Mouse (Mus musculus) ES-Bruce4 (cell line): ENCODE data around the gene Hap1.

ENCODE experiments used
- CTCF ChIP-seq: IDR thresholded peaks from one replicate; pipeline ENCODE4 v1.8.1; 2011; ENCODE audit warnings: low read depth, low read length
- EP300 ChIP-seq: IDR thresholded peaks from 2 replicates; pipeline ENCODE4 v1.6.1; 2011; ENCODE audit warnings: low read depth, low read length; ENCODE audit not compliant: insufficient read depth
- POLR2A ChIP-seq: IDR thresholded peaks from one replicate; pipeline ENCODE4 v1.8.1; 2011; ENCODE audit warnings: low read length; ENCODE audit not compliant: insufficient read depth

- TF ChIP-seq POLR2A (peak; percentile 66), CTCF (no peak), EP300 (no peak)
Observed at GRCm38 (mm10) chr11:100319492-100320171, 36.3 kb downstream of the Hap1 start, which contains the start of gene Eif1.
